Mouse (Mus musculus) erythroblast, embryonic 14.5 days (primary cell): Measurements from ENCODE around the gene Eda.

Experiments used
- GATA1 ChIP-seq: IDR thresholded peaks from 2 replicates; pipeline ENCODE4 v1.6.1; 2012; ENCODE audit warnings: low read length, inconsistent platforms, mixed read lengths
- TAL1 ChIP-seq: IDR thresholded peaks from 3 replicates; pipeline ENCODE4 v1.6.1; 2012; ENCODE audit warnings: low read length, inconsistent platforms, mixed read lengths

GRCm38 (mm10) chrX:100340687-100341086 is 365.3 kb downstream of the Eda start:
- TF ChIP-seq GATA1 (no peak), TAL1 (no peak)
